Mouse (Mus musculus): ENCODE results near the gene Glcci1. TPM values are rescaled to one million over a fixed set of nuclear protein-coding genes. Genes with fewer than 3 reads are reported as not detected.

Gene Glcci1
- polyA plus RNA-seq, 1 experiment from 2014 or later: 16.6 TPM

GRCm38 (mm10) chr6:8583892-8584291 is 74.5 kb downstream of the Glcci1 start:
- H3K4me1 ChIP-seq: no peaks in the 10 kb centered on the region
- H3K4me3 ChIP-seq: no peak overlapping the region
- H3K27me3 ChIP-seq: no peaks in the 10 kb centered on the region
- H3K27ac ChIP-seq: no peak overlapping the region
- no peak overlapping the region for H3K9ac ChIP-seq
- H3K36me3 ChIP-seq: peaks cover 27% of the 10 kb centered on the region
- ATAC-seq (ENCODE audit: low FRiP score, low read depth): no peak
- no peaks in the 10 kb centered on the region for H3K9me3 ChIP-seq
- WGBS: 92% methylated on average over 3 of the region's 3 CpGs
- H3K4me2 ChIP-seq (replicated peaks): no peak overlapping the region

GRCm38 (mm10) chr6:8591665-8592064 is 82.3 kb downstream of the Glcci1 start:
- 91% methylated on average over 9 of the region's 9 CpGs for WGBS
- Histone ChIP-seq H3K4me2 (replicated peaks) (no peak overlapping the region), H3K4me1 (no peaks in the 10 kb centered on the region), H3K36me3 (peaks cover 28% of the 10 kb centered on the region), H3K9ac (no peak overlapping the region), H3K27ac (no peak overlapping the region), H3K4me3 (no peak overlapping the region), H3K27me3 (no peaks in the 10 kb centered on the region), H3K9me3 (no peaks in the 10 kb centered on the region)
- no peak for ATAC-seq (ENCODE audit: low FRiP score, low read depth)

GRCm38 (mm10) chr6:8617369-8617768 is 108.0 kb downstream of the Glcci1 start:
- Histone ChIP-seq H3K27ac (no peak overlapping the region), H3K27me3 (no peaks in the 10 kb centered on the region), H3K9ac (no peak overlapping the region), H3K4me2 (replicated peaks) (no peak overlapping the region), H3K9me3 (no peaks in the 10 kb centered on the region), H3K4me1 (no peaks in the 10 kb centered on the region), H3K36me3 (no peaks in the 10 kb centered on the region), H3K4me3 (no peak overlapping the region)
- WGBS: 79% methylated on average over 2 of the region's 2 CpGs
- ATAC-seq (ENCODE audit: low FRiP score, low read depth): no peak

- Histone ChIP-seq H3K27ac (no peak overlapping the region), H3K4me2 (replicated peaks) (no peak overlapping the region), H3K9me3 (no peaks in the 10 kb centered on the region), H3K4me3 (no peak overlapping the region), H3K36me3 (no peaks in the 10 kb centered on the region), H3K4me1 (no peaks in the 10 kb centered on the region), H3K27me3 (no peaks in the 10 kb centered on the region), H3K9ac (no peak overlapping the region)
- ATAC-seq (ENCODE audit: low FRiP score, low read depth): no peak
- 77% methylated on average over 4 of the region's 4 CpGs for WGBS
These were observed 110.4 kb downstream of the Glcci1 start for GRCm38 (mm10) chr6:8619582-8620350.

GRCm38 (mm10) chr6:8623045-8623444 is 113.6 kb downstream of the Glcci1 start:
- no peak overlapping the region for H3K4me3 ChIP-seq
- no peak for ATAC-seq (ENCODE audit: low FRiP score, low read depth)
- H3K4me2 ChIP-seq (replicated peaks): no peak overlapping the region
- no peaks in the 10 kb centered on the region for H3K36me3 ChIP-seq
- no peaks in the 10 kb centered on the region for H3K9me3 ChIP-seq
- WGBS: 69% methylated on average over 3 of the region's 3 CpGs
- H3K9ac ChIP-seq: no peak overlapping the region
- no peaks in the 10 kb centered on the region for H3K27me3 ChIP-seq
- no peaks in the 10 kb centered on the region for H3K4me1 ChIP-seq
- no peak overlapping the region for H3K27ac ChIP-seq

GRCm38 (mm10) chr6:8628226-8628625 is 118.8 kb downstream of the Glcci1 start:
- Histone ChIP-seq H3K9ac (no peak overlapping the region), H3K27ac (no peak overlapping the region)
- ATAC-seq (ENCODE audit: low FRiP score, low read depth): no peak

GRCm38 (mm10) chr6:8628715-8629267 is 119.4 kb downstream of the Glcci1 start:
- Histone ChIP-seq H3K36me3 (no peaks in the 10 kb centered on the region), H3K27me3 (no peaks in the 10 kb centered on the region), H3K4me3 (no peak overlapping the region), H3K27ac (no peak overlapping the region), H3K4me2 (replicated peaks) (no peak overlapping the region), H3K9ac (no peak overlapping the region), H3K4me1 (0 out of 2 replicates have a peak, but pooled peaks cover 4% of the 10 kb centered on the region), H3K9me3 (no peaks in the 10 kb centered on the region)
- 82% methylated on average over 7 of the region's 7 CpGs for WGBS
- ATAC-seq (ENCODE audit: low FRiP score, low read depth): no peak

More at GRCm38 (mm10) chr6:8628226-8628625, 118.8 kb downstream of the Glcci1 start:
- 92% methylated on average over 8 of the region's 8 CpGs for WGBS
- Histone ChIP-seq H3K9me3 (no peaks in the 10 kb centered on the region), H3K4me3 (no peak overlapping the region), H3K27me3 (no peaks in the 10 kb centered on the region), H3K4me2 (replicated peaks) (no peak overlapping the region), H3K36me3 (no peaks in the 10 kb centered on the region), H3K4me1 (no peaks in the 10 kb centered on the region)

GRCm38 (mm10) chr6:8630531-8630930 is 121.1 kb downstream of the Glcci1 start:
- H3K4me1 ChIP-seq: peaks cover 10% of the 10 kb centered on the region; the same call in 1 of the 2 replicates
- no peak overlapping the region for H3K4me3 ChIP-seq
- WGBS: 85% methylated on average over 7 of the region's 7 CpGs
- H3K9ac ChIP-seq: no peak overlapping the region
- H3K27me3 ChIP-seq: no peaks in the 10 kb centered on the region
- no peak overlapping the region for H3K4me2 ChIP-seq (replicated peaks)
- H3K36me3 ChIP-seq: no peaks in the 10 kb centered on the region
- no peaks in the 10 kb centered on the region for H3K9me3 ChIP-seq
- no peak overlapping the region for H3K27ac ChIP-seq
- no peak for ATAC-seq (ENCODE audit: low FRiP score, low read depth)

GRCm38 (mm10) chr6:8631362-8631761 is 122.0 kb downstream of the Glcci1 start:
- Histone ChIP-seq H3K4me2 (replicated peaks) (no peak overlapping the region), H3K27ac (no peak overlapping the region), H3K36me3 (no peaks in the 10 kb centered on the region), H3K9me3 (no peaks in the 10 kb centered on the region), H3K9ac (no peak overlapping the region), H3K4me3 (no peak overlapping the region), H3K27me3 (no peaks in the 10 kb centered on the region), H3K4me1 (peaks cover 10% of the 10 kb centered on the region; the same call in 1 of the 2 replicates)
- no peak for ATAC-seq (ENCODE audit: low FRiP score, low read depth)
- 75% methylated on average over 8 of the region's 8 CpGs for whole genome bisulfite sequencing

GRCm38 (mm10) chr6:8631986-8632632 is 122.7 kb downstream of the Glcci1 start:
- no peak for ATAC-seq (ENCODE audit: low FRiP score, low read depth)
- Histone ChIP-seq H3K27ac (no peak overlapping the region), H3K4me3 (no peak overlapping the region), H3K36me3 (no peaks in the 10 kb centered on the region), H3K9me3 (no peaks in the 10 kb centered on the region), H3K27me3 (no peaks in the 10 kb centered on the region), H3K4me2 (replicated peaks) (no peak overlapping the region), H3K9ac (no peak overlapping the region), H3K4me1 (peaks cover 10% of the 10 kb centered on the region; the same call in 1 of the 2 replicates)
- 51% methylated on average over 5 of the region's 5 CpGs for WGBS

GRCm38 (mm10) chr6:8632701-8633100 is 123.3 kb downstream of the Glcci1 start:
- WGBS: 92% methylated on average over 4 of the region's 4 CpGs
- Histone ChIP-seq H3K9me3 (no peaks in the 10 kb centered on the region), H3K36me3 (no peaks in the 10 kb centered on the region), H3K4me1 (peaks cover 10% of the 10 kb centered on the region; the same call in 1 of the 2 replicates), H3K27me3 (no peaks in the 10 kb centered on the region), H3K27ac (no peak overlapping the region), H3K9ac (no peak overlapping the region), H3K4me3 (no peak overlapping the region), H3K4me2 (replicated peaks) (no peak overlapping the region)
- ATAC-seq (ENCODE audit: low FRiP score, low read depth): no peak

GRCm38 (mm10) chr6:8638122-8638521 is 128.7 kb downstream of the Glcci1 start:
- no peak overlapping the region for H3K4me2 ChIP-seq (replicated peaks)
- no peaks in the 10 kb centered on the region for H3K9me3 ChIP-seq
- no peaks in the 10 kb centered on the region for H3K27me3 ChIP-seq
- H3K27ac ChIP-seq: no peak overlapping the region
- WGBS: 88% methylated on average over 4 of the region's 4 CpGs
- H3K9ac ChIP-seq: no peak overlapping the region
- H3K4me1 ChIP-seq: peaks cover 15% of the 10 kb centered on the region
- H3K4me3 ChIP-seq: no peak overlapping the region
- H3K36me3 ChIP-seq: no peaks in the 10 kb centered on the region
- no peak for ATAC-seq (ENCODE audit: low FRiP score, low read depth)
